Mouse (Mus musculus): ENCODE measurements around the gene Ephb1.

The Ephb1 gene

DNA sequence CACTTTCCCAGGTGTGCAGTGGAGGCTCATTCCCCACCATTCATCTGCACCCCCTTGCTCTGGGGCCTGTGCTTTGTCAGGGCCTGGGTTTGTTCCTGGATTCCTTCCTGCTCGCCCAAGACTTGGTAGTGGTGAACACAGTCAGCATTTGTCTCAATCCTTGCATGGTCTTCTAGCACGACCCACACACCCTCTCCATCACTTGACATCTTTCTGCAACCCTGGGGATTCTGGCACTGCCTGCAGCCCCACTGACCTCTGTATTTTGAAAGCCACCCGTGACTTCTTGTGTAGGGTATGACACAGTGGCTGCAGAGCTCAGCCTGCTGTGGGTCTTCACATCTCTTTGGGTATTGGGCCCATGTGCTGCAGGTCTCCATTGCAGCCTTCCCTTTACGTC lies 435.7 kb downstream of the Ephb1 start:
- no peak for DNase-seq (ENCODE audit: low read depth, low spot score)

DNA sequence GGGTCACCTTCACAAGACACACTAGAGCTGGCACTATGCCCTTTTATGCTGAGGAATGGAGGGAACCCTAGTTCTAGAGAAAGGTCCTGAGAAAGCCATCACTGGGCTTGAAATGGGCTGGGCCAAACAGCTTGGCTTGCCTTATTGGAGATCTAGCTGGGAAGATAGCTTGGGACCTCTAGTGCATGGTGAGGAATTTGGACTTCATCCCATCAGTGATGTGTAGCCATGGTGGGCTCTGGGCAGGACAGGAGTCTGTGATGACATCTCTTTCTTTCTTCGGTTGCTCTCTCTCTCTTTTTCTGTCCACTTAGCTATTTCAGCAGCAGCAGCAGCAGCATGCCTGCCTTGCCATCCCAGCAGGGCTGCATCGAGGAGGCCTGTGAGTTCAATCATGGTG lies 439.4 kb downstream of the Ephb1 start:
- DNase-seq (ENCODE audit: low read depth, low spot score): no peak

DNA sequence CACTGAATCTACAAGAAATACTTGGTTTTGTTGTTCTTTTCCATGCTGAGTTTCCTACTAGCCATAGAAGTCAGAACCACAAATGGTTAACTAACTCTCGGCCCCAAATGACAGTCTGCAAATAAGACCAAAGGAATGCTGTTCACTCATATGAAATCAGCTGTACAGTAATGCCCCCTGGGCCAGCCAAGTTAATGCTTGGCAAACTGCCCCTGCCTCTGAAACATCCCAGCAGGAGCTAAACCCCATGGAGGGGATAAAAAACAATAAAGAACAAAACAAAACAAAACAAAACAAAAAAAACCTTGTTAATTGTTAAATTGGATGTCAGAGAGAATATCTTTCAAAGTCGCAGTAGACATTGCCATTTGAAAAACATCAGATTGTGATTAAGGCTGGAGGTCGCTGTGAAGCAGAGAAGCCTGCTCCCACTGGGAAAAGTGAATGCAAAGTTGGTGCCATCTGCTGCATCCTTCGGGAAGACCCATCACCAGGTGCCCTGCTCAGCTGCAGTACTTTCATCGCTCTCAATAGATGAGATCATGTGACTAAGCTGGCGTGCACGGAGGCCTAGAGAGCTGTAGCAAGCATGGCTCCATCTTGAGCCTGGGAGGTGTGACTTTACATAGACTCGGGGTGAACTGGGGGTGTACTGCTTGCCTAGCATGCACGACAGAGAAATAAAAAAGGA lies 443.2 kb downstream of the Ephb1 start:
- no peak for DNase-seq (ENCODE audit: low read depth, low spot score)

- DNase-seq (ENCODE audit: low read depth, low spot score): no peak
Measured at GRCm38 (mm10) chr9:101909491-101909890, 445.0 kb downstream of the Ephb1 start.

DNA sequence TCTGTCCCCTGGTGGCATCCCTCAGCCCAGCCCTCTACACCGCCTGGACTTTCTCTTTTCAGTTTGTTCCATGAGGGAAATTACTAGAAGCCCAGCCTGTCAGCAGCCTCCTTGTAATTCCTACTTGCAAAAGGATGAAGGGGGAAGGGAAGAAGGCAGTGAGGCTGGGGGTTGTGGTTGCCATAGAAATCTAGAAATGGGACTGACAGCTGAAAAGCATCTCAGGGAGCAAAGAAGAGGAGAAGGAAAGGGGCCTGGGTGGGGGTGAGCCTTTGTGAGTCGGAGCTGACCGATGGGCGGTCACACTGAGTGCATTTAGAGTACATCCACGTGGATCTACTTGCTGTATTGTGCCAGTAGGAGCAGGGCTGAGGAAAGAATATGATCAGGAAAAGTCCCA lies 445.6 kb downstream of the Ephb1 start:
- DNase-seq (ENCODE audit: low read depth, low spot score): no peak

DNA sequence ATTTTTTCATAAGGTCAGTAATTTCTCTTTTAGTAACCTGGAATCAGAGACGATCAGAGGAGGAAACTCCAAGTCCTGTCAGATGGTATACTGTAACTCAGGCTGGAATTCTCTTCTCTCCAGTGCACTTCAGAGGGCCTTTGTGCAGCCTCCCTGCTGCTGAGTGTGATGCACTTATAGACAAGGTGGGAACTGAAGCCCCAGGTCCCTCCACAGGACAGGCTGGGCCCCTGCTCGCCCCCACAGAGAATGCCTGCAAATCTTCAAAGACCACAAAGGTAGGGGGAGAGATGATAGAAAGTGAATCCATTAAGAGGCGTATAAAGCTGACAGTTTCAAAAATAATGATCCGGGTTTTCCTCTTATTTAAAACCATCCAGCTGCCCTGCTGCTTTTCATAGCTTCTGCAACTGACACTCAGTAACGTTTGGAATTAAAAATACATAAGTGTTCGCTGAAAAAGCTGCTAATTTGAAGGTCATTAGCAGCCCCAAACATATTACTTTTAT lies 446.7 kb downstream of the Ephb1 start:
- DNase-seq (ENCODE audit: low read depth, low spot score): no peak

GRCm38 (mm10) chr9:101903406-101903805 lies 451.1 kb downstream of the Ephb1 start:
- no peak for DNase-seq (ENCODE audit: low read depth, low spot score)

- no peak for DNase-seq (ENCODE audit: low read depth, low spot score)
Measured at GRCm38 (mm10) chr9:101897851-101898250, 456.6 kb downstream of the Ephb1 start.

GRCm38 (mm10) chr9:101883295-101883694 lies 471.2 kb downstream of the Ephb1 start:
- no peak for DNase-seq (ENCODE audit: low read depth, low spot score)

- DNase-seq (ENCODE audit: low read depth, low spot score): no peak
Measured at GRCm38 (mm10) chr9:101877109-101877987, 477.1 kb downstream of the Ephb1 start.

- DNase-seq (ENCODE audit: low read depth, low spot score): no peak
Measured at GRCm38 (mm10) chr9:101875306-101875705, 479.2 kb downstream of the Ephb1 start.

Data from 3T3-L1 (cell line).